Mouse (Mus musculus) liver, embryonic 12.5 days (tissue): Measurements from ENCODE around the gene Crlf1. TPM values are rescaled to one million over a fixed set of nuclear protein-coding genes. Genes with fewer than 3 reads are reported as not detected.
A peak's percentile ranks its signal among the peaks of the same experiment; 100 is the strongest.

Experiments
- ATAC-seq: fragments of 200-750 bp; cut with Nextera tagmentation; 2 replicates; pipeline ENCODE4 v1.8.0; 2017; ENCODE audit warnings: moderate number of reproducible peaks, mild to moderate bottlenecking, moderate library complexity
- H3K27ac ChIP-seq: fragments of 300-500 bp; sonication (generic); 2 replicates; pipeline ENCODE4 v1.5.1; 2016; ENCODE audit warnings: mild to moderate bottlenecking
- H3K27me3 ChIP-seq: fragments of 300-500 bp; sonication (generic); replicated peaks from 2 replicates; pipeline ENCODE4 v1.6.1; 2016; ENCODE audit warnings: mild to moderate bottlenecking, moderate library complexity
- H3K36me3 ChIP-seq: fragments of 300-500 bp; sonication (generic); 2 replicates; pipeline ENCODE4 v1.6.1; 2016; ENCODE audit warnings: mild to moderate bottlenecking, moderate library complexity
- H3K4me1 ChIP-seq: fragments of 300-500 bp; sonication (generic); 2 replicates; pipeline ENCODE4 v1.6.1; 2016
- H3K4me2 ChIP-seq: fragments of 300-500 bp; sonication (generic); 2 replicates; pipeline ENCODE4 v1.6.1; 2016; ENCODE audit warnings: mild to moderate bottlenecking, moderate library complexity
- H3K4me3 ChIP-seq: fragments of 300-500 bp; sonication (generic); 2 replicates; pipeline ENCODE4 v1.5.1; 2016; ENCODE audit warnings: mild to moderate bottlenecking, moderate library complexity
- H3K9ac ChIP-seq: fragments of 300-500 bp; sonication (generic); 2 replicates; pipeline ENCODE4 v1.6.1; 2016; ENCODE audit warnings: mild to moderate bottlenecking, moderate library complexity
- H3K9me3 ChIP-seq: fragments of 300-500 bp; sonication (generic); replicated peaks from 2 replicates; pipeline ENCODE4 v1.6.1; 2016; ENCODE audit warnings: mild to moderate bottlenecking, moderate library complexity
- WGBS: fragments of 180-500 bp; shearing (Covaris S2); methylation state at CpG from one replicate; pipeline ENCODE4 v1.1.7; 2016; ENCODE audit not compliant: insufficient replicate concordance; 5-methylcytosine and 5-hydroxymethylcytosine counted together
- polyA plus RNA-seq: library from polyadenylated mRNA; unstranded; fragments of >200 nt; fragmentation: Nextera tagmentation; extraction: Ambion mirVana; gene quantifications from 2 replicates; pipeline ENCODE4 v1.2.1, GENCODE M21; 2016

Gene Crlf1
- polyA plus RNA-seq, 1 experiment from 2014 or later = 4.0 TPM

DNA sequence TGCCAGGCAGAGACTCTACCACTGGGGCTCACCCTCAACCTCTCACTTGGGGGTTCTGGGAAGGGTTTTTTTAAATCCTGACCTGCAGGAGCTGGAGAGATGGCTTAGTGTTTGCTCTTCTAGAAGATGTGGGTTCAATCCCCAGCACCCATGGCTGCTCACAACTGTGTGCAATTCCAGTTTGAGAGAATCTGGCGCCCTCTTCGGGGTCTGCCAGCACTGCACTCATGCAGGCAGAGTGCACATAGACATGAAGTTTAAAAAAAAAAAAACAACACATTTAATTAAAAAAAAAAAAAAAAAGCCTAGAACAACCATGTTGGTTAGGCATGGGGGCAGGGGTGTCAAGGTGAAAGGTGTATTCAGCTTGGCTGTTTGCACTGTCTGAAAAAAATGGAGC, 37.4 kb downstream of the Crlf1 start:
- Histone ChIP-seq H3K4me2 (peak overlapping the region; percentile 75), H3K27me3 (no peaks in the 10 kb centered on the region), H3K4me3 (0 out of 2 replicates have a peak overlapping the region, but pooled peaks have one; percentile 0), H3K36me3 (peaks cover 59% of the 10 kb centered on the region), H3K9me3 (no peaks in the 10 kb centered on the region), H3K9ac (peak overlapping the region; percentile 96; the same call in 1 of the 2 replicates), H3K27ac (peak overlapping the region; percentile 94), H3K4me1 (peaks cover 37% of the 10 kb centered on the region)
- ATAC-seq = no peak
- WGBS = 92% methylated on average over 2 of the region's 2 CpGs

DNA sequence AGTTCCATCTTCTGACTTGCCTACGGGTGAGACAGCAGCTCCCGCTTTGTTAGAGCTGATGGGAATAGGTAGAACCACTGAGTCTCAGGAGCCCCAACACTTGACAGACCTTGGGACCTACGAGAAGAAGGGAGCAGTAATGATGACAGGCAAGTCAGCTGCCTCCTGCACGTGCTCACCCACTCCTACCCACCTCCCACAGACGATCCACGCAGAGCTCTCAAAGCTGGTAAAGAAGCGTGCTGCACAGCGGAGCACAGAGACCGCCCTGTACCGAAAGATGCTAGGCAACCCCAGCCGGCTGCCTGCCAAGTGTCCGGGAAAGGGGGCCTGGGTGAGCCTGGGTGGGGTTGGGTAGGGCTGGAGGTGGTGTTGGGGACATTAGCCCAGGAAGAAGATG, 41.3 kb downstream of the Crlf1 start:
- H3K9ac ChIP-seq = no peak overlapping the region
- no peak overlapping the region for H3K4me2 ChIP-seq
- no peak overlapping the region for H3K4me3 ChIP-seq
- H3K9me3 ChIP-seq = no peaks in the 10 kb centered on the region
- H3K27me3 ChIP-seq = no peaks in the 10 kb centered on the region
- H3K4me1 ChIP-seq = peaks cover 20% of the 10 kb centered on the region
- WGBS = 86% methylated on average over 12 of the region's 12 CpGs
- H3K27ac ChIP-seq = no peak overlapping the region
- peaks cover 84% of the 10 kb centered on the region for H3K36me3 ChIP-seq
- no peak for ATAC-seq

DNA sequence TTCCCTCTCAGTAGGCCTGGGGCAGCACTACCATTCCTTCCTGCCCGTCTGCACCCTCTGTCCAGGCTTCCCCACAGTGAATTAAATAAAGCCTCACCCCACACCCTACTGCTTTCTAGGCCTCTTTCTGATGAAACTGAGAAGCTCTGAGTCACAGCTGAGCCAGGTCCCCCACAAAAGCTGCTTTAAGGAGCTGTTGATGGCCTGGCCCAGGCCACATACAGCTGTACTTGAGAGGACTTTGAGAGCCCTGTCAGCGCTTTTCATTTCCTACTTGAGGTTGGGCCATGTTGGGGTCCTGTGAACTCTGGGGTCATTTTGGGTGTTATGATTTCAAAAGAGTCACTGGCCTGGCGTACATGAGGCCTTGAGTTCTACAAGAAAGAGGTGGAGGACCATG, 42.3 kb downstream of the Crlf1 start:
- 94% methylated on average over 3 of the region's 3 CpGs for WGBS
- no peak overlapping the region for H3K9ac ChIP-seq
- no peak overlapping the region for H3K4me3 ChIP-seq
- H3K27me3 ChIP-seq = no peaks in the 10 kb centered on the region
- H3K4me2 ChIP-seq = no peak overlapping the region
- no peaks in the 10 kb centered on the region for H3K9me3 ChIP-seq
- H3K36me3 ChIP-seq = peaks cover 74% of the 10 kb centered on the region
- ATAC-seq = no peak
- no peak overlapping the region for H3K27ac ChIP-seq
- H3K4me1 ChIP-seq = peaks cover 14% of the 10 kb centered on the region

DNA sequence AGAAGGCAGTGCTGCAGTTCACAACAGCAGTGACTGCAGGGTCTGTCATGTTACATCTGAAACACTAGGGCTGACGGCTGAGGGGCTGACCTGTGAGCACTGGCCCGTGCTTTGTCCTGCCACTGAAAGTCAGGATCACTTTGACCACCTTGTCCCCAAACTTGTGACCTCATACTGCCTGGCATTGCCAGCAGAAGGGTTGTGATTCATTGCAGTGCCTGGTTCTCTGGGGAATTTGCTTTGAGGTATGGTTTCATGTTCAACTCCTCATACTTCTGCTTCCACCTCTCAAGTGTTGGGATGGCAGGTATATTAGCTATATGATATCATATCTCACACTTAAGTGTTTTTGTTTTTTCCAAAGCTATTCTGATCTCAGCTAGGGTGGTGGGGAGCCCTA, 42.7 kb downstream of the Crlf1 start:
- H3K9me3 ChIP-seq = no peaks in the 10 kb centered on the region
- no peak overlapping the region for H3K4me3 ChIP-seq
- ATAC-seq = no peak
- 86% methylated on average over 2 of the region's 2 CpGs for WGBS
- H3K27me3 ChIP-seq = no peaks in the 10 kb centered on the region
- H3K36me3 ChIP-seq = peaks cover 71% of the 10 kb centered on the region
- peaks cover 17% of the 10 kb centered on the region for H3K4me1 ChIP-seq
- H3K4me2 ChIP-seq = no peak overlapping the region
- H3K27ac ChIP-seq = no peak overlapping the region
- no peak overlapping the region for H3K9ac ChIP-seq

DNA sequence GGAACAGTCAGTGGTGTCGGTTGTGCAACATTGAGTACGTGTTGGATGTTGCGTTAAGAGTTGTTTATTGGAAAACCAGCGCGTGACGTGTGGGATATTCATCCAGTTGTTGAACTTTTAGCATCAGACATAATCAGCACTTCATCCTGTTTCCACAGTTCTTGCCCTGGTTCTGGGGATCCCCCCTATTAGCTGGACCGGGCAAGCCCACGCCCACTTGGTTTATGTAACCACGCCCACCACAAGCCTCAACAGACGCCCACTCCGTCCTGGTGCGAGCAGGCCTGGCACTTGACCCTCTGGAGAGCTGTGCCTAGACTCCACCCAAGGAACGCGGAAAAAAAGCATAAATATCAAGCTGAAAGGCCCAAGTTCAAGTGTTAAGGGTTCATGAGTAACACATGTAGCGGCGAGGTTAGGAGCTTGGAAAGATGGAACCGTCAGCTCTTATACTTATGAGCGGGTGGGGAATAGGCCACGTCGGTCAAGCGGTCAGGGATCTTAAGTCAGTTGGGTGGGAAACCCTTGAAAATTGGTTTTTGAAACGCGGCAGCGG, 45.1 kb downstream of the Crlf1 start:
- peaks cover 40% of the 10 kb centered on the region for H3K4me1 ChIP-seq
- H3K27ac ChIP-seq = peak overlapping the region; percentile 98
- no peaks in the 10 kb centered on the region for H3K27me3 ChIP-seq
- H3K36me3 ChIP-seq = peaks cover 47% of the 10 kb centered on the region
- H3K9ac ChIP-seq = peak overlapping the region; percentile 71
- H3K9me3 ChIP-seq = no peaks in the 10 kb centered on the region
- WGBS = 18% methylated on average over 24 of the region's 24 CpGs
- H3K4me2 ChIP-seq = peak overlapping the region; percentile 97
- peak overlapping the region; percentile 83 for H3K4me3 ChIP-seq
- ATAC-seq = 0 out of 2 replicates have a peak, but pooled peaks have one; percentile 3

DNA sequence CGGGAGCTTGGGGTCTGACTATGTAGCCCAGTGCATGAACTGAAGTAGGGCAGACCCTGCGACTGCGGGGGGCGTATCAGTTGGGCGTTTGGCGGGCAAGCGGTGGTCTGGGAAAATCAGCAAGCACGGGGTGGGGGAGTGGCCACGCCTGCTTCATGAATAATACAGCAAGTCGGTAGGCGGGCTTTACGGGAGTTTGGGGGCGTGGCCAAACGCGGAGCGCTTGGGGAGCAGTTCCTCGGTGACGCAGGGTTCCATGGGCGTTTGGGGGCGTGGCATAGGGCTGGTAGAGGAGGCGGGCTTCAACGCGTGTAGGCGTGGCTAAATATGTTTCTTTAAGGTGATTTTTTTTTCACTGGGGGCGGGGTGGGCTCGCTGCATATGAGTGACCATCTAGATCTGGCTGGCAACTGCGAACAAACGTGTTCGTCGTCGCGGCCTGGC, 45.7 kb downstream of the Crlf1 start:
- Histone ChIP-seq H3K9me3 (no peaks in the 10 kb centered on the region), H3K27me3 (no peaks in the 10 kb centered on the region), H3K27ac (peak overlapping the region; percentile 98), H3K9ac (peak overlapping the region; percentile 90), H3K4me1 (peaks cover 46% of the 10 kb centered on the region), H3K4me3 (peak overlapping the region; percentile 83), H3K36me3 (peaks cover 44% of the 10 kb centered on the region), H3K4me2 (peak overlapping the region; percentile 97)
- ATAC-seq = peak; percentile 64
- WGBS = under 1% methylated on average over 32 of the region's 32 CpGs

DNA sequence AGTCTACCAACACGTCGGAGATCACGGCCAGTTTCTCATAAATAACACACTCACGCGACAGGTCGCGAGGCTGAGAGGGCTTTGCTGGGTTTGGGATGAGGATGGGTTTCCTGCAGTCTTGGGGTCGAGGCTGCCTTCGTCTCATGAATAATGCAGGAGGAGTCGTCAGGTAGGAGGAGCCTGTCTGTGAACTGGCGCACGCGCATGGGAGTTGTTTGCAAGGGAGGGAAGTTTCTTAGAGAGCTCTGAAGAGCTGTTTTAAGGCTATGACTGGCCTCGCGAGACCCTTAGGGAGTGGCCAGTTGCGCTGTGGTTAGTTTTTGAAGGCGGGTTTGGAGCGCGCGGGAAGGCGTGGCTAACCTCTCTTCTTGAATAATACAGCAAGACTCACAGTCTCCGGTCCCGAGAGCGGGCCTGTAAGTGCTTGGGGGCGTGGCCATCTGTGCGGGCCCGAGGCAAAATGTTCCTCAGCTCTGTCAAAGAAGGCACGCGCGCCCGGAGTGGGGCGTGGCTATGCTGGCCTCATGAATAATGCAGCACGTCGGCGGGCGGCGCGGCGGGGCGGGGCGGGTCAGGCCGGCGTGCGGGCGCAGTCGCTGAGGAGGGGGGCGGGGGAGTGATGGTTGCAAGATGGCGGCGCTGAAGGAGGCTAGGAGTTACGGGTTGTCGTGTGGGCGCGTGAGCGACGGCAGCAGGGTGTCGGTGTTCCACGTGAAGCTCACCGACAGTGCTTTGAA, 46.3 kb downstream of the Crlf1 start, which contains the start of gene Ell:
Gene Ell, plus strand, starts transcription at position 381 of the 737 bp plus-strand sequence.
- no peaks in the 10 kb centered on the region for H3K9me3 ChIP-seq
- peak within 1 kb of the TSS; percentile 98 for H3K27ac ChIP-seq
- peak within 1 kb of the TSS; percentile 97 for H3K4me2 ChIP-seq
- H3K9ac ChIP-seq = peak within 1 kb of the TSS; percentile 90
- H3K27me3 ChIP-seq = no peaks in the 10 kb centered on the region
- H3K4me1 ChIP-seq = peaks cover 52% of the 10 kb centered on the region
- H3K4me3 ChIP-seq = peak within 1 kb of the TSS; percentile 83
- WGBS = under 1% methylated on average over 56 of the region's 58 CpGs
- H3K36me3 ChIP-seq = peaks cover 39% of the 10 kb centered on the region
- ATAC-seq = peak; percentile 84

DNA sequence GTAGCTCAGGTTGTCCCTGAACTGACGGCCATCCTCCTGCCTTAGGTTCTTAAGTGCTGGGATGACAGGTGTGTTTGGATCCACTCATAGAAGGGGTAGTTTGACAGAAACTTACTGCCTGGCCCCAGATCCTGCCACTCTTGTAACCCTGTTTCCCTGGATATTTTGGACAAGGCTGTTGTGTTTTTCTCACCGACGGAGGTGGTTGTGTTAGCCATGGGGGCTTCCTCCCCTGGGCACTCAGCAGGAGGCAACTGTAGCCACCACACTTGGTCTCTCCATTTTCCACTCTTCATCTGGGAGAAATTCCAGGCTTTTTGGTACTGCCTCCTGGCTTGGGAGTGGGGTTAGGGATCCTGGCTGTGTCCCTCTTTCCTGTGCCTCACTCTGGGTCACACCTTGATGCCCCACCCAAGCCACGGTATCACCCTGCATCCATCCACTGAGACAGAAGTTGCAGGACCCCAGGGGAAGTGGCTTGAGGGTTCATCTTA, 47.1 kb downstream of the Crlf1 start:
- Histone ChIP-seq H3K36me3 (peaks cover 30% of the 10 kb centered on the region), H3K4me1 (peaks cover 60% of the 10 kb centered on the region), H3K27me3 (no peaks in the 10 kb centered on the region), H3K4me3 (peak overlapping the region; percentile 83), H3K9me3 (no peaks in the 10 kb centered on the region), H3K4me2 (peak overlapping the region; percentile 97), H3K9ac (peak overlapping the region; percentile 90), H3K27ac (peak overlapping the region; percentile 98)
- no peak for ATAC-seq
- 5% methylated on average over 4 of the region's 4 CpGs for WGBS

DNA sequence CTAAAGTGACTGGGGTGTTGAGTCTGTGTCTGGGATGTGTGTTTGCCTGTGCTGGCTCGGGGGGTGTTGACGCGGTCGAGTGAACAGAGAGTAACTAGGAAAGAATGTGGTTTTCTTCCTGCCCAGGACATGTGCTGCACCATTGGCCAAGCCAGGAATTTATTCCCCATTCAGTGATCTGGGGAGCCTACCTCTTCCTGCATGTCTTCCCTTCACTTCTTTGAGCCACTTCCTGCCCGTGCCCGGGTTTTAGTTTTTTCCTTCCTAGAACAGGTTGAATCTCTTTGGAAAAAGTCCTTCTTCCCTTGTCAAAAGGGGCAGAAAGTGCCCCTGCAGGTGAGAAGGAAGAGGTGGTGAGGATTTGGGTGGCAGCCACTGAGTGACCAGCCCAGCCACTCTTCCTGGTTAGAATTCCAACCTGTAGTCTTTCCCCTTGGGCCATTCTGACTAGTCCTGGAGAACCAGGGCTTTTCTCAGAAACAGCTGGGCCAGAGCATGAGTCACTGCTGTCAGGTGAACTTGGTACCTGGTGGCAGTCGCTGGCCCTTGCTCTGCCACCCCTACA, 47.6 kb downstream of the Crlf1 start:
- peaks cover 25% of the 10 kb centered on the region for H3K36me3 ChIP-seq
- no peak for ATAC-seq
- peak overlapping the region; percentile 83 for H3K4me3 ChIP-seq
- H3K27ac ChIP-seq = peak overlapping the region; percentile 98
- H3K9ac ChIP-seq = peak overlapping the region; percentile 90
- H3K4me2 ChIP-seq = peak overlapping the region; percentile 97
- no peaks in the 10 kb centered on the region for H3K9me3 ChIP-seq
- H3K4me1 ChIP-seq = peaks cover 64% of the 10 kb centered on the region
- H3K27me3 ChIP-seq = no peaks in the 10 kb centered on the region
- 31% methylated on average over 7 of the region's 7 CpGs for WGBS

DNA sequence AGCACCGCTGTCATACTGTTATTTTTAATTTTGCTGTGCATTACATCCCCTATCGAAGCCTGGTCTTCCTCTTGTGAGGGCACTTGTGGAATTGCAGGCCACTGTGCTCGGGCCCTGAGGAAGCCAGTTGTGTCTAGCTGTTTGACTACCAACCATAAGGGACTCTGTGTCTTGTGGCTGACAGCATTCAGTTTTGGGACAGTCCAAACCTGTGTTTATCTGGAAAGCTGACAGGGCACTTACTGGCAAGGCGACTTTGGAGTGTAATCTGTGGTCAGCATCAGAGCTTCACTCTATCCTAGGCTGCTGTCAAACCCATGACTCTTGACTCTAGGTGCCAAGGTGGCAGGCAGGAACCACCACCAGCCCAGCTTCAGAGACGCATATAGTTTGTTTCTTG, 48.1 kb downstream of the Crlf1 start:
- Histone ChIP-seq H3K9ac (peak overlapping the region; percentile 90), H3K27ac (peak overlapping the region; percentile 98), H3K9me3 (no peaks in the 10 kb centered on the region), H3K4me3 (peak overlapping the region; percentile 83), H3K36me3 (peaks cover 20% of the 10 kb centered on the region), H3K4me1 (peaks cover 69% of the 10 kb centered on the region), H3K4me2 (peak overlapping the region; percentile 97), H3K27me3 (no peaks in the 10 kb centered on the region)
- 62% methylated on average over 5 of the region's 5 CpGs for WGBS
- ATAC-seq = no peak

DNA sequence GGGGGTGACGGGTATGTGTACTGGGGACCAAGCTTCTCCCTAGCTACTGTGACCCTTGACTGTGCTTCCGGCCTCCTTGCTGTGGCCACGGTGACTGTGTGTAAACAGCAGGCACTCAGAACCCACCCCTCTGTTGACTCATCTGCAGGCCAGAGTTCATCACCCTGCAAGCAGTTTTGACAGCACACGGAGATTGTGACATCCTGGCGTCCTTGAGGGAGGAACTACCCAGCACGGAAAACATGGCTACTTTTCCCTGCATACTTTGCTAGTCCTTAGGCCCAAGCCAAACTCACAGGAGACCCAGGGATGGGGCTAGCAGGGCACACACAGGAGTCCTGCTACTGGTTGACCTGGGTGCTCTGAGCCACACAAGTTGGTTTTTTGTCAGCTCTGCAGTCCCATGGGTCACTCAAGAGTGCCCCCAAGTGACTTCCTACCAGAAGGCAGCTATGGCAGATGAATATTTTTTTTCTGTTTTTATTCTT, 51.3 kb downstream of the Crlf1 start:
- ATAC-seq = no peak
- Histone ChIP-seq H3K36me3 (peaks cover 3% of the 10 kb centered on the region; the same call in 1 of the 2 replicates), H3K4me2 (peak overlapping the region; percentile 9), H3K27me3 (no peaks in the 10 kb centered on the region), H3K9ac (no peak overlapping the region; the same call in 1 of the 2 replicates), H3K9me3 (no peaks in the 10 kb centered on the region), H3K27ac (peak overlapping the region; percentile 78), H3K4me1 (peaks cover 90% of the 10 kb centered on the region), H3K4me3 (no peak overlapping the region)
- WGBS = 47% methylated on average over 6 of the region's 6 CpGs
